Mouse (Mus musculus) kidney, adult 9 months (tissue): ENCODE measurements around the gene Vmn1r191.
A peak's percentile ranks its signal among the peaks of the same experiment; 100 is the strongest.
"Not testable (repeated sequence)": the region's sequence is repeated elsewhere in the genome, so short reads cannot be mapped to it uniquely, and the experiment has no call there.

Experiments
- DNase-seq: peaks from one replicate; pipeline ENCODE4 v3.0.0; 2022

Gene Vmn1r191

DNA sequence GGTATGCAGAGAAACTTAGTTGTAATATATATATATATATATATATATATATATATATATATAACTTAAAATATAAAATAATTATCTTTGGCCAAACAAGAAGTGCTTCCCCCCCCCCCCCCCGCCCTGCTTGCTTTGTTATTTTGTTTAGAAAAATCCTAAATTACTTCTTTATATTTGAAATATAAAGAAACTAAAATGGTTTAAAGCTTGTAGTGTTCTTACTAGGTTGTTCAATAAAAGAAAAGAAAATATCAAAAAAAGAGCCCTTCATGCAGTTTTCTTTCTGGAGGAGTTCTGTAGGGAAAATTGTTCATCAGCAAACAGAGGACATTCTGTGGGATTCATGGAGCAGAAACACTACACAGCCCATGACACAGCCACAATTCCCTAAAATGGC lies at the start of gene Vmn1r191:
Gene Vmn1r191, minus strand, starts transcription at position 101 of the 400 bp plus-strand sequence.
- no peak for DNase-seq

DNA sequence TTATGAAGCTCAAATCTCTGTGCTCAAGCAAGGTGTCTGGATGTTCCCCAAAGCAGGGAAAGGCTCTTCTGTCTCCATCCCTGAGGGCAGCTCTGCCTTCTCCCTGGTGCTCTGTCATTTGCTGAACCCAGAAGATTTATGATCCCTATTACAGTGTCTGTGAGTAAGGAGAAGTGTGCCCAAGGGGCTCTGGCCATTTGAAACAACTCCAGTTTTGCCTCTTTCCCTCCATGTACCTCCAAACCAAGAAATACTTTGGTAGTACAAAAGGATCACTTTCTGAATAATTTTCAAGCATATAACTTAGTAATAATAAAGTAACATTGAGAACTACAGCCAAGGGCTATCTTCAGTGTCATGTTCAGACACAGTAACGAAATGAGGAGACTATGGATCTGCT lies 39.3 kb upstream of the Vmn1r191 start, which contains the start of gene Vmn1r193:
Gene Vmn1r193, minus strand, starts transcription at position 101 of the 400 bp plus-strand sequence.
- not testable (repeated sequence) for DNase-seq

DNA sequence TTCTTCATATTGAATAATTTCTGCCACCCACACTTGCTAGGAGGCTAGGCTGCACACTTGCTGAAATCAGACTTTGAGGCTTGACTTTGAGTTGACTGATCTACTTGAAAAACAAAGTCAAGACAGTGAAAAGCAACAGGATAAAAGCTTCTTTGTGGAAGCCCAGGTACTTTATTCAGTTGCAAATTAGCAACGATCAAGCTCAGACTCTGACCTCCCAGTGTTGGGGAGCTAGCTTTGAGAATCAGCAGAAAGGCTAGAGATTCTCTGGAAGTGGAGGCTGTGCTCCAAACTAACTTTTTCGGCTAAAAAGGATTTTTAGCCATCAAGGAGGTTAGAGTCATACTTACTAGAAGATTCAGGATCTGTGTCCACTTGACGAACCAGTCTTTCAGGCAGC lies 9.0 kb upstream of the Vmn1r191 start:
- DNase-seq = not testable (repeated sequence)

DNA sequence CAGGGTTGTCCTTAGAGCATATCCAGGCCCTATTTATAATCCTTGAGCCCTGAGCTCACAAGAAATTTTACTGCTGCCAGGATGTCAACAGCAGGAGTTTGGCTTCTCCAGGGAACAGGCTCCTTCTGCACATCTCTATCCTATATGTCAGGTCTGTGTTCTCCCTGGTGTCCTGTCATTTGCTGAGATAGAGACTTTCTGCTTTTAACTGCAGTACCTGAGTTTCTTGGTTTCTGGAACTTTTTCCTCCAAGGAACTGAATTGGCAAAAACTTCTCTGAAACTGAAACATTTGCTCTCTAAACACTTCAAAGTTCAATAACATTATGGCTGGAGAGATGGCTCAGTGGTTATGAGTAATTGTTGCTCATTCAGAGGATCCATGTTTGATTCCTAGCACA lies 7.3 kb upstream of the Vmn1r191 start, which contains the start of gene Vmn1r192:
Gene Vmn1r192, minus strand, starts transcription at position 101 of the 400 bp plus-strand sequence.
- DNase-seq = no peak

DNA sequence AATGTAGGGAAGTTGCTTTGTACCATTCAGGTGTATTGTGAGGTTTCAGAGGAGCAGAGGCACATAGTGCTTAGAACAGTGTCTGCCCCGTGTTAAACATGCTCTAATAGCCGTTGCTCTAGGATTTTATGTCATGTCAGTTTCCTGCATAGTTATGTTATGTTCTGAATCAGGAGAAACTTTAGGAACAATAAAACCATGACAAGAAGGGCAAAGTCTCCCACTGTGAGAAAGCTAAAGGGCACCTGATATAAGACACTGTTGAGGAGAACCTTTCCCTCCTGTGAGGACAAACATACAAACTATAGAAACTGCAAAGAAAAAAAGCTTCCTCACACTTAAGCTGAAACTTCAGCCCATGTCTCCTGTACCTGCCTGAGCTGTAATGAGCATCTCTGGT lies 6.6 kb upstream of the Vmn1r191 start:
- no peak for DNase-seq

DNA sequence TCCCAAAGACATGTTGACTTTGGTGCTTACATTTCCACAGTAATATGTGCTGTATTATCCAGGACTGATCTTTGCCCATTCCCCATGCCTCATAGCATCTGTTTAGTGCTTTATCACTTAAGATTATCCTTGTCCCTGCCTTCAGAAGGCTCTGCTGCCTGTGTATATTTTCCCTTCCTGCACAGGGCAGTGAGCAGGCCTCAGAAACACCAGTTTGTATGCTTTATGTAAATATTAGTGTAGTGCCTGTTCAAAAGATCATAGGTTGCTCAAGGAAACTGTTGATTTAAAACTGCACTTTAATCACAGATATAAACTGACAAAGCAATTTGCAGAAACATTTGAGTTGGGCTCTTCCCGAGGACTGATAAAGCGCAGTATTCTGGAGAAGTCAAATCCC lies 5.5 kb upstream of the Vmn1r191 start:
- DNase-seq = no peak

DNA sequence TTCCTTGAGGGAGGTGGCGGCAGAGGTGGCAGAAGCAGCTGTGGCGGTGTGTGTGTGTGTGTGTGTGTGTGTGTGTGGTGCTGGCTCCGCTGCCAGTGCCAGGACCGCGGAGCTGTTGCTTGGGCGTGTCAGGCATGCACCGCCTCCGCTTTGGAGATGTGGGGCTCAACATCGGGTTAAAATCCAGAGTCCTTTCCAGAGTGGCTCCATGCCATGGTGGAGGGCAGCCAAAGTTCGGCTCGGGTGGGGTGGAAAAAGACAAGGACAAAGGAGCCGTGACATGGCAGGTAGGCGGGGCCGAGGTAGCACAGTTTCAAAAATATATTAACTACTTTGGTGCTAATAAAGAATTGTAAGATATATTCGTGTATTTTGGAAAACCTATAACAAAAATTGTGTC lies 15.4 kb downstream of the Vmn1r191 start:
- peak; percentile 77 for DNase-seq

DNA sequence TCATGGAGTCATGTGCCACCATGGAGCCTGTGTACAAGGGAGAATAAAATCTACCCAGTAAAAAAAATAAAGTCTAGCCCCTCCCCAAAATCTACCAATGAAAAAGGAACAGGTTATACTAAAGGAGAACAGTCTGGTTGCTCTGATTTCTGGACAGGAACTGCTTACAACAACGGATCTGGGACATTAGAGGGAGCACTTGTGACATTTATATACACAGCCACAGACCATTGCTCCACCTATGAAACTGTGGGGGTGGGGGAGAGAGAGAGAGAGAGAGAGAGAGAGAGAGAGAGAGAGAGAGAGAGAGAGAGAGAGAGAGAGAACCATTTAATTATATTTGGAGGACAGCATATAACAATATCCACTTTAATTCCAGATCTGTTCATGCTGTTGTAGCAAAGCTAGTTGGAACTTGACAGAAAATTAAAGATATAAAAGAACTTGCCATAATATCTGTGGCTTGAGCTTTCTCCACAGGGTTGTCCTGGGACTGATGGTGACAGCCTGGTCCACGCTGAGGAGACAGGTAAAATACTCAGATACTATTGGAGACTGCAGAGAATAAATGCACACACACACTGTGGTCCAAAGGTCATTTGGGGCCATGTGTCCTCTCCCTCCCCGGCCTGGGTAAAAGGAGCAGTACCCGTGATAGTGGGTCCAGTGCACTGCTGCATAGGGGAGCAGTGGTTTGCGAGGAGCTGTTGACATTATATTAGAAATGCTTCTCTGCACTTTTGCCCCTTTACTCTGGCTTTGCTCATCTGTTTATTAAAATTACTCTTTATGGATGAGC lies 47.1 kb downstream of the Vmn1r191 start:
- not testable (repeated sequence) for DNase-seq
